Mouse (Mus musculus) testis, adult 2 months (tissue): ENCODE data around the gene Tulp4.

ENCODE experiments used
- CTCF ChIP-seq: fragments of 200-500 bp; IDR thresholded peaks from 2 replicates; pipeline ENCODE4 v1.5.1; 2012; ENCODE audit warnings: low read depth, mild to moderate bottlenecking, inconsistent platforms, low read length, moderate library complexity; ENCODE audit not compliant: control insufficient read depth, insufficient read depth, insufficient replicate concordance
- POLR2A ChIP-seq: fragments of 200-500 bp; IDR thresholded peaks from 2 replicates; pipeline ENCODE4 v1.6.1; 2012; ENCODE audit warnings: low read depth, mild to moderate bottlenecking, inconsistent platforms, low read length, moderate library complexity; ENCODE audit not compliant: control insufficient read depth

GRCm38 (mm10) chr17:6123776-6124175 lies 17.5 kb downstream of the Tulp4 start:
- TF ChIP-seq CTCF: no peak
- no peak for TF ChIP-seq POLR2A
